Mouse (Mus musculus) lung, postnatal 25 days (tissue): Measurements from ENCODE around the gene Zfp423.

Source experiments
- DNase-seq: peaks from one replicate; pipeline ENCODE4 v3.0.0; 2022; ENCODE audit warnings: low spot score

Zfp423 gene

DNA sequence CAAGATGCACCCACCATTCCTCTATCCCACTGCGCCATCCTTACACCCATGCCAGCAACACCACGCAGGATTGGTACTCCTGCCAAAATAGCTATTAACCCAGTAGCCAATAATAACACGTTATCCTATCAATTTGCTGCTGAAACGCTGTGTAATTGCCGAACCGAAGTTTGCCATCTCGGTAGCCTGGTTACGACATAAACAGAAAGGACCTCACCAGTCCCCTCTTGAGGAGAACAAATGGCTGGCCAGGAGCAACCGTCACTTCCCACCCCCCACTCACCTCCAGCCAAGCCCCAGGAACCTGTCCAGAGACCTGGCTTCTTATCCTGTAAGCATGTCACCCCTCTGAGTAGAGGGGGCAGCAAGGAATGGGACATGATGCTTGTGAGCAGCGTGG is 156.0 kb downstream of the Zfp423 start:
- DNase-seq = no peak

DNA sequence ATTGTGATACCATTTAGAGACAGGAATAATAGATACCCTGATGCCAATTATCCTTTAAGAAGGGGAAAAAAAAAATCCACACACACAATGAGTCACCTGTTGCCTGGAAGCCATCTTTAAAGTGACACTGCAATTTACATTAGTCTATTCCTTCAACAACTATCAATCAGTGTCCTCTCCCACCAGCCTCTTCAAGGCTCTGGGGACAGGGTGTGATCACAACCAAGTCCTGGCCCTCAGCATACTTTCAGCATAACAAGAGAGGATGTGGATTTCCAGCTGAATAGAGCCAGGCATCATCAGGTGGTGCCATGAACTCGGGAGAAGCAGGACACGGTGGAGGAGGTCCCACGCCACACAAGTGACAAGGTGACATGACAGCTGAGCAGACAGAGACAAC is 156.8 kb downstream of the Zfp423 start:
- DNase-seq = no peak

DNA sequence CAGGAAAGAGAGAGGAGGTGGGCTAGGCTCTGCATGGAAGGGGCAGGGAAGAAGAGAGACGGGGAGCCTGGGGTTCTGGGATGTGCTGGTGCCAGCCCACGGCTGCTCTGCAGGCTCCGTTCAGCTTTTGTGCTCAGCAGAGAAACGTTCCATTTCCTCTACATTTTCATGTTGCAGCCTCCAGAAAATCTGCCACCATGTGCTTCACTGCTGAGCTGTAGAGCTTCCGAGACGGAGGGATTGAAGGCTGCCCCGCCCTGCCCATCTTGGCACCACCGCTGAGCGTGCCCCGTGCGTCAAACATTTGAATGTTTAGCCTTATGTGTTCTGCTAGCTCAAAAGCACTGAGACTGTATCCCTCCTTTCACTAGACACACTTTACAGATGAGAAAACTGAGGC is 159.3 kb downstream of the Zfp423 start:
- no peak for DNase-seq

DNA sequence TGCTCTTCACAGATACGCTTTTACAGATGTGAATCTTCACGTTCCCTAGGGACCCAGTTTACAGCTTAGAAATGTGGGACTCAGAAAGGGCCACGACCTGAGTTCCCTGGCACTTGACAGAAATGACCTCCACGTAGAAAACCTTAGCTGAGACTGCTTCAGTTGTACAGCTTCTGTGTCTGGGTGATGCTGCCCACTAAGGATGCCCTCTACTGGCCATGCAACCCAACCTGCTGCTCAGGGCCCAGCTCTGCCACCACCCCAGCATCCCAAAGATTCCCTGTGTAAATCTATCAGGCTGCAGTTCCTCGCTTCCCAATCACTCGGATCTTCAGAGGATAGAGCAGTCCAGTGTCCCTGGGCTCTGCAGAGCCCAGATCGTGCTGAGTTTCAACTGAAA is 163.2 kb downstream of the Zfp423 start:
- no peak for DNase-seq

DNA sequence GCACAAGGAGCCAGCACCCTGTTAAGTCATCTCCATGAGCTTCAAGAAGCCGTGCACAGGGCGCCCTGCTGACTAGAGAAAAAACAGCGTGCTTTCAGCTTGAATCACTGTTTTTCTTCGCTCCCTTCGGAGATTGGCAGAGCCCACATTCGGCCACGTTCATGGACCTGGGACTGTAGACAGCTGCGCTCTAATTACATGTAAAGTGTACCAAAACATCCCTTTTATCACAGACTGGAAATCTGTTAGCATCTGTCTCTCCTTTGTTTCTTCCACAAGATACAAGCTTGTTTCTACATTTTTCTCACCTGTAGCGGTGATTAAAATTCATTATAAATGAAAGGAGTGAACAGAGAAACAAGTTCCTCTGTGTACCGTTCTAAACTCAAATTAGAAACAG is 164.8 kb downstream of the Zfp423 start:
- DNase-seq = no peak

DNA sequence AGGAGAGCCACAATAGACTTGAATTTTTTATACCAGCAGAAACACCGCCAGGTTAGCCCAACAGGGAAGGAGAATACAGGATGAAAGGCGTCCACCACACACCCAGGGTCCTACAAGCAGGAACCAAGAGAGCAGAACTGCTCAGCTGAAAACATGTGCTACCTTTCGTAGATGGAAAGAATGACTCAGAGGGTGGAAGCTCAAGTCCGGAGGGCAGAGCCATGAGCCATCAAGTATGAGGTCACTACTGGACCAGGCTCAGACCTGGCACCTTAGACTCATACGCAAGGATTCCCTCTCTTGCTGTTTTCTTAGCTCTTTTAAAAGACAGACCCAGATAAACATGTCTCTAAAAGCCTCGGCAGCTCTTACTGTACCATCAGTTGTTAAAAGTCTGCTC is 168.3 kb downstream of the Zfp423 start:
- DNase-seq = no peak

DNA sequence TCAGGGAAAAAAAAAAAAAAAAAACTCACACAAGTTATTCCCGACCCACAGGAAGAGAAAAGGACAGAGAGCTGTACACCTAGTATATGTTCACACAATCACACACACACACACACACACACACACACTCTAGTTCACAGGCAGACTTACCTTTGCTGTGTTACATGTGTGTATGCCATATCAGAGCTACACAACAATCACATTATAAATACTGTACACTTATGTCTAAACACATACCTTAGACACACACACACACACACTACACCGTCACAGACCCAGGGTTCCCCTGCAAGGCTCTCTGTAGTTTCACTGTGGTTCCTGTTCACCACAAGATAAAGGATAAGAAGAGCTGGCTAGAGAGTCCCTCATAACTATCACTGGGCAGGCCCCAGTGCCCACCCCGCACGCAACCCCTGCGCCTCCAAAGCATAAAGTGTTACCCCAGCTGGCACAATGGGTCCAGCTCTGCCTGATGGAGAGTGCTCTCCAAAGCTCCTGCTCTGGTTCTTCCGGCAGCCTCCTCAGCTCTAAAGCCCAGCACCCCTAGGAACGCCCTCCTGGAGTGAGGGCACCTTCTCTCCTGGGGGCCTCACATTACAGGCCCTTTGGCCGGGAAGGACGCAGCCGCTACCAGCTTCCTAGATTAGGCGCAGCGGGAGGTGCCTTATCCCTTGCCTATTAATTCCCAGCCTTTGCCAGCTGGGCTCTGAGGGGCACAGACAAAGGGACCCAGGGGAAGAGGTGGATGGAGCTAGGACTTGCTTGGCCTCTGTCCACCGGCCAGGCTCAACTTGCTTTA is 174.6 kb downstream of the Zfp423 start:
- DNase-seq = no peak

DNA sequence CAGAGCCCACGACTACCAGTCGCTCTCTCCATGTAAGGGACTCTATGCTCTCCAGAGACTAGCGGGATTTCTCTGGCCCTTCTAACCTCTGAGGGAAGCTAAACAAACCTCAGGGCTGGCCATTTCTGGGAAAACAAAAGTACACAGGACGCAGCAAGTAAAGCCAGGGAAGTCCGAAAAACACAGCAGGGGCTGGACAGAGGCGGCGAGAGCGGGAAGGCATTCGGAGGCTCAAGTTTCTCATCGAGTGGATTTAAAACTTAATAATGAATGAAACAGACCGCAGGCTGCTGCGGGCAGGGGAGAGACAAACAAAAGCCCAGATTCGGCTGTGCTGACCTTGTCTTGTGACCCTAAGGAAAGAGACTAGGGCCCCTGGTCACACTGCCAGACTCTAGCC is 175.2 kb downstream of the Zfp423 start:
- DNase-seq = no peak

DNA sequence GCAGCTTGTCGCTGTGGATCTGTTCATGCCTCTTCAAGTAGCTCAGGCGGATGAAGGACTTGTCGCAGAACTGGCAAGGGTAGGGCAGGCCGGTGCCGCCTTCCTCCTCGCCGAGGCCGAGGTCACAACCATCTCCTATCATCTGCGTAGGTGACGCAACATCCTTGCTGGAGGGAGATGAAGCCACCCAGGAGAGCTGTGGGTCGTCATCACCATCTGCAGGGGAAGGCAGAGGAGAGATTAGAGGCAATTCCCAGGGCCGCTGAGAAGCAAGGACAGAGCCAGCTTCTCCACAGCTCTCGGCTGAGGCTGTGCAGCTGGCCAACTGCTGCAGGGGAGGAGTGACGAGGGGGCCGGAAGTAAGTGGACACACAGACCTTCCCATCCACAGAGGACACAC is 176.2 kb downstream of the Zfp423 start:
- DNase-seq = no peak

DNA sequence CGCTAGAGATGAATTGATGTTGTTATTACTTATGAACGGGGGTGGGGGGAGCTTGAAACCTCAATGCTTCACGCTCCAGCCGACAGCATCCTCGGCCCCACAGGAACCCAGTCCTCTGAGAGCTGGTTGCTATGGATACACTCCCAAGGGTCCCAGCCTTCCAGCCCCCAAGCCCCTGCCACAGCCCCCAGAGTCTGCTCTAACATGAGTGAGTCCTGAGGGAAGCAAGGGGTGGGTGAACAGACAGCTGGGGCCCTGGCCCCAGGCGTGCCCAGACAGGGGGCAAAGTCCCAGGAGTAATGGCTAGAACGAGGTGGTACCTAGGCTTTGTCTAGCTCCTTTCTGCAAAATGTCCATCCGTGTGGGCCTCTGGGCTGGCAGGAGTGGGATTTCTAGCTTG is 181.8 kb downstream of the Zfp423 start:
- DNase-seq = no peak

DNA sequence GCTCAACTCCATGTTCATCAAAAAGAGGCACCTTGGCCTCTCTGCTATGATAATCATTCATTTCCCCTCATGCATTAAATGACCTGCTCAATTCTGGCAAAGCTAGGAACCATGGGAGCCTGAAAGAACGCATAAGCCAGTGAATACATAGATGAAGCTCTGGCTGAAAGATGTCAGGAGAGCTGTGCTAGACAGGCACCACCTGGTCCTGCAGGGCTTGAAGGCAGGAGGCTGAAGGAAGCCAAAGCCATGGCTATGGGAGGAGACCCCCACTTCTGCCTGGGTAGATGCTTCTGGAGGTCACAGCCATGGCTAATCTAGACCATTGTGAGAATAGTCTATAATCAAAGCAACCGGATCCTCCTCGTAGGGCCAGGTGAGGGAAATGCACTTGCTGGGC is 183.5 kb downstream of the Zfp423 start:
- DNase-seq = no peak

DNA sequence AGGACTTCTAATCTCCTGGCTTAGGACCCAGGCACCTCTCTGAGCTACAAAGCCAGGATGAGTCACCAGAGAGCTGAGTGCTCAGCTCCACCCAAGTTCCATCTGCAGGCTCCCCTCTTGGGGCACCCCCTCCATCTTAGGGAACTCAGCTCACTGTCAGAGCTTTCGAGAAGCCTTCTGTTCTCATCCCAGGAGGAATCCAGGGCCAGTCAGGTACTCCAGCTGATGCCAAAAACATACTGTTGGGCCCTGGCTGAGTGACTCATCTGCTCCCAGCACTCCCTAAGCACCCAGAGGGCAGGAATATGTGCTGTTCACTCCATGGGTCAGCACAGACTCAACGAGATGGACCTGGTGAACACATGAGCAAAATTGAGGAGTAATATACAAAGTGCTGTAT is 184.4 kb downstream of the Zfp423 start:
- no peak for DNase-seq

DNA sequence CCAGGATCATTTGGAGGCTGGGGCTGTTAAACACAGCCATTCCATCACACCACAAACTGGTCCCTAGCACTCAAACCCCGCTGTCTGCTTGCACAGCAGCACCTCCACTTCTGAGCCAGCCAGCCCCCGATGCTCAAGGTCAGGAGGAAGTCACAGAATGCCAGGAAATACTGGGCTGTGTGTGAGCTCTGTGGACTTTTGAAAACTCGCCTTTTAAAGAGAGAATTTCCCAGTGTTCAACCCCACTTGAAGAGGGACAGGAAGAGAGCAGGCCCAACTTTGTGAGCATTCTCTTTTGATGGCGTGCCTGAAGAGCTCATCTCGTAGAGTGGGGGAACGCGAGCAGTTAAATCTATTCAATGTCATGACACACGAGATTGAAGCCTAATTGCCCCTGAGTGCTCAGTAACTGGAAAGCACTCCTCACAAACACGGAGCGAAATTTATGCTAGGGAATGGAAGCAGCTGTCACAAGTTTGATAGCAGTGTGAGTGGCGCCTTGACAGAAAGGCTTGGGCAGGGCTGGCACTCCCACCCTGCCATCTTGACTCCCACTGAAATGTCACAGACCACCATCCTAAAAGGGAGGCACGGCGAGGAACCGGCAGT is 186.4 kb downstream of the Zfp423 start:
- DNase-seq = no peak

DNA sequence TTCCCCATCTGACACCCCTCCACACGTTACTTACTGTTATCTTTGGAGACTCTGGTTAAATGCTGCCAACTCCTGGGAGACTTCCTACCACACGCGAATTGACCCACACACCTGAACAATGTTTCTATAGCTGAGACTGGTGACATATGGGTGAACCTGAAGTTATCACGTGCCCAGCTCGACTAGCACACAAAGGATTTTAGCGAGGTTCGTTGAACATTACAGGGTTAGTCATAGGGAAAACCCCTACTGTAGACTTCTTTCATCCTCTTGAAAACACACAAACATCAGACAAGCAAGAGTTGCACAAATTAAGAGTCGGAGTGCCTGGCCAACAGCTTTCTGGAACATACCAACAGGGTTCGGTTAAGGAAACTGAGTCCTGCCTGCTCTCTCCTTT is 191.5 kb downstream of the Zfp423 start:
- DNase-seq = no peak

DNA sequence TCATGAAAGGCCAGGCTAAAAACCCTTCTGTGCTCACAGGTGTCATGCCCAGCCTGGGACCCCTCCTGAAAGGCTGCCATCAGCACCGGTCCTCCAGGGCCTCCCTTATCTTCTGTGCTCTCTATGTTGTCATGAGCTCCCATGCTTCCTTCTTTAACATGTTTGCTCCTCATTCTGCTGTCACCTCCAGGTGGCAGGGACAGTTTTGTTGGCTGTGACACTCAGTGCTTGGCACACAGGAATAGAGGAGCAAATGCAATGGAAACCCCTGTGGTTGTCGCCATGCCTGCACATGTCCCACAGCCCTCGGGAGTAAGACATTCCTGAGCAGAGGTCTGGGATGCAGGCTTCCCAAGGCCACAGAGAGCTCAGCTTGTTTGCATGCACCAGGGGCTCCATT is 194.1 kb downstream of the Zfp423 start:
- DNase-seq = no peak

DNA sequence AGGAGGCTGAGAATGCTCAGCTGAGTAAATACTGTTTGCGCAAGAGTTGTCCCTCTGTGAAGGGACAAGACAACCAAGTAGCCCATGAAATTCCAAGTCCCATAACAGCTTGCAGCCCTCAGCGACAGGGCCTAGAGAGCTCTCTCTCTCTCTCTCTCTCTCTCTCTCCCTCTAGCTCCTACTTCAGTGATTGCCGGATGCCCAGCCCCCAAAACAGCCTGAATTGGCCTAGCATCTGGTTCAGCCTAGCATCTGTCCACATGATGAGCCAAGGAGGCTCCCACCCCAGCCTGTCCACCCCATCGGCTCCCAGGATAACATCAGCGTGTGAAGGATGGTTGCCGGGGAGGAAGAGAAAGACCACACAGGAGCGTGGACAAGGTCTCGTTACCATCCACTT is 200.6 kb downstream of the Zfp423 start:
- DNase-seq = peak; percentile 18

DNA sequence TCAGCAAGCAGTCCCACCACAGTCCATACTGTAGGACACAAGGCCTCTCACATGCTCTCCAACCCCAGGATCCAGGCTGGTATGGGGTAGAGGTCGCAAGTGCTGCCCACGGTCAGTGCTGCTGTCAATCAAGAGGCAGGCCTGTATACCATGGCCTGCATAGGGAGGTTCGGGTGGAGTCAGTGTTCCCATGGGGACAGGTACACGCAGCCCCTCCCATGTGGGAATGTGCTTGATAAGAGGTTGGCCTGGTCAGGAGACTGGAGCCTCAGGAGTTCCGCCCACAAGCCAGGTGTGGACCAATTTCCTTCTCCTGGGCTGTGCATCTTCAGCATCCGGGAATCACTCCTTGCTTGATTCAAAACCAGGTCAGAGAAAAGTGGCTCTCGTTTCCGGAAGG is 204.5 kb downstream of the Zfp423 start:
- no peak for DNase-seq

DNA sequence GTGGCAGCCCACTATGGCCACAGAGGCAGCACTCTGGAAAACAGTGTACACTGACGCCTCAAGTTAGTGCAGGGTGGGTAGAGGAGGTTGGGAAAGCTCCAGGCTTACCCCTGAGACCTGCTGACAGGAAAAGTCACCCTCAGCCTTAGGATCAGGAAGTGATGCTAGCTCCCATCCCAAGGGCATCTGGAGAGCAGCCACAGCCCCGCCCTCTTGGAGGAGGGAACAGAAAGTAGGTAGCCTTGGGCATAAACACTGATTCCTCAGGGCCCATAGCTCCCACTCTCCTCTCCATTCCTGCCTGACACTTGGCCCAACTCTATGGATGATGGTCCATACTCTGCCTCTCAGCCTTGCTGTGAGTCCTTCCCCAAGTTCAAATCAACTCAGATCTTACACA is 205.8 kb downstream of the Zfp423 start:
- DNase-seq = no peak

DNA sequence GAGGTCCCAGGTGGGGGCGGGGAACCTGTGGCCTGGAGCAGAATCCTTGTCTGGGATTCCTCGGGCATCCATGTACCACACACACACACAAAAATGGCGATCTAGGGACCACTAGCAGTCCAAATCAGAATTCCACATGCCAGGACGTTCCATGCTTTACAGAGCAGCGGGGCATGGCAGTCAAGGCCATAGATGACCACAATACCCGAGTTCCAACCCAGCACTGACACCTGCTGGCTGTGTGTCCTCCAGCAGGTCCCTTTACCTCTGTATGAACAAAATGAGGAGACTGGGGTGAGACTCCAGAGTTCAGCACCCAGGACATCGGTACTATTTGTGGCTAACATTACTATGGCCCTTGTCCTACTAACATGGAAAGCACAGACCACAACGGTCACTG is 206.2 kb downstream of the Zfp423 start:
- no peak for DNase-seq

DNA sequence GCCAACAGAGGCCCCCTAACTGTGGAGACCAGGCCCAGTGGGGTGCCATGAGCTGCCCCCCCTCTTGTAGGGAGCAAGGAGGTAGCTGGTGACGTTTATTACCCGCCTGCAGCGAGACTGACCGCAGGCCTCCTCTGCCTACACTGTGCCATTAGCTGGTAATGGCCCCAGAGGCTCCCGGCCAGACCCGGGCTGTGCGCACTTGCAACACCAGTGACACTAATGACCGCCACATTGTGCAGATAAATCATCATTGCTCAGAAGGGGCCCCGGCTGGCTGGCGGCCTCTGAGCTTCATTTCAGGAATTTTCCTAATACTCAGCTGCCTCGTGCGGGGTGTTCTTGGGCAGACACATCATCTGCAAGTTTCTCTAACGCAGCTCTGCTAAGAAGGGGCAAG is 206.7 kb downstream of the Zfp423 start:
- DNase-seq = no peak

DNA sequence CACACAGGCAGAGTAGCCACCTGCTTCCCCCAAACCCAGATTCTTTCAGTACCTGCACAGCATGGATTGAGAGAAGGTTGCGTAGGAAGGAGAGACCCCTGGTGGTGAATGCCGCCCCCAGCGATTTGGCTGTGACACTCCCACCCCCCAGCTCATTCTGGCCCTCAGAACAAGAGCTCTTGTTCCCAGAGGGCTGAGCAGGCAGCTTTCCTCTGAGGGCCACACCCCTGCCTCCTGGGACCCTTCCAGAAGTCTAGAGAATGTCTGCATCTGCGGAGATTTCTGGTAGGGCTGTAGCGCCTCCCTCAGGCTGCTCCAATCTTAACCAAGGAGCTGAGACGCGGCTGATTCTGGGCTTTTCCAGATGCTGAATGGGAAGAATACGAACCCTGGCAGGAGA is 211.8 kb downstream of the Zfp423 start:
- peak; percentile 3 for DNase-seq

DNA sequence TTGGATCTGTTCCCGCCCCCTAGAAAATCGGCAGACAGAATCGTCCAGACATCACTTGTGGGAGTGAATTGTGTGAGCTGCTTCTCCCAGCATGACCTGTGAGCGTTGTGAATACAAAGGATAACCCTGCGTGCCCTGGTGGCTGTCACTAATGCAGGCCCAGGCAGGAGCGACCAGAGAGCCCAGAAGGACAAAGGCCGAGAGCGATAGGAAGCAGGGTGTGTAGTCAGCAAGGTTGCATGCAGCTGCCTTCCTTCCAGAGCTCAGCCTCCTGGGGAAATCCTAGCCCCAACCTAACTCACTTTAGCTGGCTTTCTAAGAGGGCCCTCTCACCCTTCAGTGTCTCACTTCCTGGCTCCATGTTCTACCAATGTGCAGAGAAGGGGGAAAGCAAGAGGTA is 212.3 kb downstream of the Zfp423 start:
- DNase-seq = no peak

DNA sequence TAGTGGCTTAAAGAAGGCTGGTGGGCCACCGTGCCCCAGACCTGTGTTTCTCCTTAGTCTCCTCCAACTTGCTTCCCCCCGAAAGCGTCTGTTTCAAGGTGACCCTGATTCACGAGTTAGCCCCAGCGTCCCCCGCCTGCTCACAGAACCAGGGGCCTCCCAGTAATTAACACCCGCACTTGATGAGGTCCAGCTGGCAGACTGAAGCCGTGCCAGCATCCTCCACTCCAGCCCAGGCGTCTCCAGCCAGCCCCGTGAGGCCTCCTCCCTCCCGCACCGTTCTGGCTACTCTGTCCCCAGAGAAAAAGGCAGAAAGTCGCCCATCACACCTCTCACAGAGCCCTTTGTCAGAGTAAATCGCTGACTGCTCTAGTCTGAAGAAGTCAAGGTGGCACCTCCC is 213.3 kb downstream of the Zfp423 start:
- DNase-seq = peak; percentile 19

DNA sequence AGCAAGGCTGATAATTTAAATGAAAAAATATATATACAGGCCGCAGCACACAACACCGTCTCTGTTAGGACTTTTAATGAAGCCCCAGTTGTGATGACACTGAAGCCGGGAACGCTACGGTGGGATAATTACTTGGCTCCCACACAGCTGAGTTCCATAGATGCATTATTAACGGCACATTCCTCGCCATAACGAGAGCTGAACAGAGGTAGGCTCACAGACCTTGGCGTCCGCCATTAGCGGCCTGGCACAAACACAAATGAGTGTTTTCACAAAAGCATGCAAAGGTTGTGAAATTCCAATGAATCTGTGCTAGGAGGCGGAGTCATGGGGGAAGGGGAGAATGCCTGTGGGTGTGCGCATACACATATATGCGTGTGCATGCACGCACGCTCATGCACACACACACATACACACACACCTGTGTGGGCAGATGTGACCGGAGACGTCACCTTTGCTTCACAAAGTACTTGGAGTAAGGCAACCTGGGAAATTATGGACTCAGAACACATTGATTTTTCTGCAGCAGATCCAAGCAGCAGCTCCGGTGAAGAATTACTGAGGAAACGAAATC is 214.2 kb downstream of the Zfp423 start:
- DNase-seq = no peak
